Mouse (Mus musculus): Measurements from ENCODE around the gene Tecta. TPM values are rescaled to one million over a fixed set of nuclear protein-coding genes. Genes with fewer than 3 reads are reported as not detected.

Gene Tecta
- 0.04 and 0.14 TPM in 2 replicates for polyA plus RNA-seq (2015; fragmentation: Nextera tagmentation; extraction: Ambion mirVana)

DNA sequence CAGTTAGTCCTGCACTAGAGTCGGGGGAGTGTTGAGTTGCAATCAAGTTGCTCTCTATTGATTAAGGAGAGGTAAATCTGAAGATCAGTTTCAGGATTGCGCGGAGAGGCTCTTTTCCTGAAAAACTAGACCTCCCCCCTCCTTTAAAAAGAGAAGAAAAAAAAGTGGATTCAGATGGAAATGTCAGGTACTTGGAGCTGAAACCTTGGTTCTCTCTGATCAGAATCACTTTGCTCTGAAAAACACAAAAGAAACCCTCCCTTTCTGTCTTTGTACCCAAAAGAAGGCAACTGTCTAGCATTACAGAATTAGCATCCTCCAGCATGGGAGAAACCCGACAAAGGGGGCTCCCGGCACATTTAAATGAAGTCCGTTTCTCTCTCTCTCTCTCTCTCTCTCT lies at the start of gene Tecta:
TSS of gene Tecta (minus strand) at position 101 of the 400 bp plus-strand sequence.
- ATAC-seq (ENCODE audit: low read depth) = no peak
- no peaks in the 10 kb centered on the region for H3K36me3 ChIP-seq (ENCODE audit: control insufficient read depth, insufficient read depth, low read length)
- H3K9ac ChIP-seq (ENCODE audit: low read length) = no peak within 1 kb of the TSS
- no peaks in the 10 kb centered on the region for H3K27me3 ChIP-seq (ENCODE audit: control insufficient read depth, insufficient read depth, low read depth, low read length)
- no peaks in the 10 kb centered on the region for H3K9me3 ChIP-seq (ENCODE audit: control insufficient read depth, low read length)
- no peaks in the 10 kb centered on the region for H3K4me1 ChIP-seq (replicated peaks; ENCODE audit: control insufficient read depth, insufficient read depth, low read length)
- H3K4me2 ChIP-seq (ENCODE audit: low read depth, low read length) = no peak within 1 kb of the TSS
- H3K4me3 ChIP-seq (ENCODE audit: low read length) = no peak within 1 kb of the TSS
- H3K27ac ChIP-seq (ENCODE audit: low read length) = no peak within 1 kb of the TSS
- 66% methylated on average over 6 of the region's 6 CpGs for WGBS

- no peak overlapping the region for H3K27ac ChIP-seq (ENCODE audit: low read length)
- ATAC-seq (ENCODE audit: low read depth) = no peak
These were observed 49.3 kb upstream of the Tecta start for GRCm38 (mm10) chr9:42449043-42449442.

DNA sequence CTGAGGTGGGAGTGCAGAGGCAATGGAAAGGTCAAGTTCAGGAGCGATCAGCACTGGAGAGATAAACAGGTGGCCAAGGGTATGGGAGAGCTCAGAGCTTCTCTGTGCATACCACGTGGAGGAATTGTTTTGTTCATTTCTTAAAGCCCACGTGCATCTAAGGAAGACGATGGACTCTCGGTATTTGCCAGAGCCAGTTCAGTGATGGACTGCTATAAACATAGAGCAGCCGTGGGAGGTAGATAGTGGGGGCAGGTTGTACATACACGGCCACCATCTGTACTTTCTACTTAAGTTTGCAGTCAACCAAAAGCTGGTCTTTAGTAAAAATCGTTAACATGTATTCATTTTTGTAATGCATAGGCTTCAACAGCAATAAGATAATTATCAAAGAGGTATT lies 42.4 kb upstream of the Tecta start:
- Histone ChIP-seq H3K4me3 (ENCODE audit: low read length) (no peak overlapping the region), H3K27ac (ENCODE audit: low read length) (no peak overlapping the region), H3K4me1 (replicated peaks; ENCODE audit: control insufficient read depth, insufficient read depth, low read length) (no peaks in the 10 kb centered on the region), H3K36me3 (ENCODE audit: control insufficient read depth, insufficient read depth, low read length) (peaks cover 15% of the 10 kb centered on the region), H3K4me2 (ENCODE audit: low read depth, low read length) (no peak overlapping the region), H3K27me3 (ENCODE audit: control insufficient read depth, insufficient read depth, low read depth, low read length) (no peaks in the 10 kb centered on the region), H3K9ac (ENCODE audit: low read length) (no peak overlapping the region), H3K9me3 (ENCODE audit: control insufficient read depth, low read length) (no peaks in the 10 kb centered on the region)
- ATAC-seq (ENCODE audit: low read depth) = no peak
- 83% methylated on average over 8 of the region's 8 CpGs for WGBS

More at GRCm38 (mm10) chr9:42449043-42449442, 49.3 kb upstream of the Tecta start:
- Histone ChIP-seq H3K9ac (ENCODE audit: low read length) (no peak overlapping the region), H3K4me2 (ENCODE audit: low read depth, low read length) (no peak overlapping the region), H3K27me3 (ENCODE audit: control insufficient read depth, insufficient read depth, low read depth, low read length) (no peaks in the 10 kb centered on the region), H3K4me1 (replicated peaks; ENCODE audit: control insufficient read depth, insufficient read depth, low read length) (no peaks in the 10 kb centered on the region), H3K36me3 (ENCODE audit: control insufficient read depth, insufficient read depth, low read length) (peaks cover 2% of the 10 kb centered on the region), H3K9me3 (ENCODE audit: control insufficient read depth, low read length) (no peaks in the 10 kb centered on the region), H3K4me3 (ENCODE audit: low read length) (no peak overlapping the region)
- WGBS = 61% methylated on average over 6 of the region's 6 CpGs

- 81% methylated on average over 2 of the region's 2 CpGs for WGBS
- H3K9ac ChIP-seq (ENCODE audit: low read length) = no peak overlapping the region
- H3K27me3 ChIP-seq (ENCODE audit: control insufficient read depth, insufficient read depth, low read depth, low read length) = no peaks in the 10 kb centered on the region
- no peak overlapping the region for H3K27ac ChIP-seq (ENCODE audit: low read length)
- H3K4me3 ChIP-seq (ENCODE audit: low read length) = no peak overlapping the region
- ATAC-seq (ENCODE audit: low read depth) = no peak
- no peaks in the 10 kb centered on the region for H3K9me3 ChIP-seq (ENCODE audit: control insufficient read depth, low read length)
- no peaks in the 10 kb centered on the region for H3K4me1 ChIP-seq (replicated peaks; ENCODE audit: control insufficient read depth, insufficient read depth, low read length)
- H3K4me2 ChIP-seq (ENCODE audit: low read depth, low read length) = no peak overlapping the region
- H3K36me3 ChIP-seq (ENCODE audit: control insufficient read depth, insufficient read depth, low read length) = peaks cover 22% of the 10 kb centered on the region
These were observed 41.5 kb upstream of the Tecta start for GRCm38 (mm10) chr9:42441234-42441633.

- no peak overlapping the region for H3K4me2 ChIP-seq (ENCODE audit: low read depth, low read length)
- no peak overlapping the region for H3K27ac ChIP-seq (ENCODE audit: low read length)
- H3K9ac ChIP-seq (ENCODE audit: low read length) = no peak overlapping the region
- no peaks in the 10 kb centered on the region for H3K27me3 ChIP-seq (ENCODE audit: control insufficient read depth, insufficient read depth, low read depth, low read length)
- no peak for ATAC-seq (ENCODE audit: low read depth)
- H3K9me3 ChIP-seq (ENCODE audit: control insufficient read depth, low read length) = no peaks in the 10 kb centered on the region
- H3K4me3 ChIP-seq (ENCODE audit: low read length) = no peak overlapping the region
- no peaks in the 10 kb centered on the region for H3K4me1 ChIP-seq (replicated peaks; ENCODE audit: control insufficient read depth, insufficient read depth, low read length)
- WGBS = 53% methylated on average over 4 of the region's 4 CpGs
- H3K36me3 ChIP-seq (ENCODE audit: control insufficient read depth, insufficient read depth, low read length) = peaks cover 20% of the 10 kb centered on the region
These were observed 39.7 kb upstream of the Tecta start for GRCm38 (mm10) chr9:42439446-42439845.

DNA sequence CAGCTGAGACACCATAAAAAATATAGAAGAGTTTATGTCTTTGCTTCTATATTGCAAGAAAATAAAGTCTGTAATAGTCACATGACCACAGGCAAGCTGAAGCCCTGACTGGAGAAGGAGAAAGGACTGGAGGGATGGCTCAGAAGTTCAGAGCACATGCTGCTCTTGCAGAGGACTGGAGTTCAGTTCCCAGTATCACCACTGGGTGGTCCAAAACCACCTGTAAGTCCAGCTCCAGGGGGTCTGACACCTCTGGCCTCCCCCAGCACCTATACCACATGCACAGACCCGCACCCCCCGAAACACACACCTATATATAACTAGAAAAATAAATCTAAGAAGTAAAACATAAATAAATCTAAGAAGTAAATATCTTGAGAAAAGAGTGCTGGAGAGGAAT lies 32.4 kb upstream of the Tecta start:
- Histone ChIP-seq H3K4me3 (ENCODE audit: low read length) (no peak overlapping the region), H3K9me3 (ENCODE audit: control insufficient read depth, low read length) (no peaks in the 10 kb centered on the region), H3K27ac (ENCODE audit: low read length) (no peak overlapping the region), H3K4me1 (replicated peaks; ENCODE audit: control insufficient read depth, insufficient read depth, low read length) (no peaks in the 10 kb centered on the region), H3K36me3 (ENCODE audit: control insufficient read depth, insufficient read depth, low read length) (peaks cover 15% of the 10 kb centered on the region), H3K27me3 (ENCODE audit: control insufficient read depth, insufficient read depth, low read depth, low read length) (no peaks in the 10 kb centered on the region), H3K4me2 (ENCODE audit: low read depth, low read length) (no peak overlapping the region), H3K9ac (ENCODE audit: low read length) (no peak overlapping the region)
- ATAC-seq (ENCODE audit: low read depth) = no peak
- WGBS = 86% methylated on average over 2 of the region's 2 CpGs

DNA sequence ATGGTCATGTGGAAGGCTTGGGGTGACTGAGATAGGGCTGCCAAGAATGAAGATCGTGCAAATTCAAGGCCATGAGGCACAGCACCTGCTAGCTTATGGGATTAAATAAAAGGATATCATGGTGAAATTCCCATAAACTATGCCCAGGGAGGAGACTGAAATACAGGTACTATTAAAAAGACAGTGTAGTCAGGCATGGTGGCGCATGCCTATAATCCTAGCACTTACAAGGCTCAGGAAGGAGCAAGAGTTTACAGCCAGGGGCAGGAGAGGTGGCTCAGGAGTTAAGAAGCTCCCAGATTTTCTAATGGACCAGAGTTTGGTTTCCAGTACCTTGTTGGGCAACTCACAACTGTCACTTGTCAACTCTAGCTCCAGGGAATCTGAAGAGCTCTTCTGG lies 31.9 kb upstream of the Tecta start:
- Histone ChIP-seq H3K9ac (ENCODE audit: low read length) (no peak overlapping the region), H3K4me1 (replicated peaks; ENCODE audit: control insufficient read depth, insufficient read depth, low read length) (0 out of 2 replicates have a peak, but pooled peaks cover under 1% of the 10 kb centered on the region), H3K4me3 (ENCODE audit: low read length) (no peak overlapping the region), H3K27ac (ENCODE audit: low read length) (no peak overlapping the region), H3K4me2 (ENCODE audit: low read depth, low read length) (no peak overlapping the region), H3K9me3 (ENCODE audit: control insufficient read depth, low read length) (no peaks in the 10 kb centered on the region), H3K36me3 (ENCODE audit: control insufficient read depth, insufficient read depth, low read length) (peaks cover 10% of the 10 kb centered on the region), H3K27me3 (ENCODE audit: control insufficient read depth, insufficient read depth, low read depth, low read length) (no peaks in the 10 kb centered on the region)
- WGBS = 86% methylated on average over 2 of the region's 2 CpGs
- no peak for ATAC-seq (ENCODE audit: low read depth)

GRCm38 (mm10) chr9:42428060-42428924 lies 28.6 kb upstream of the Tecta start:
- Histone ChIP-seq H3K36me3 (ENCODE audit: control insufficient read depth, insufficient read depth, low read length) (peaks cover 7% of the 10 kb centered on the region; the same call in 1 of the 2 replicates), H3K4me2 (ENCODE audit: low read depth, low read length) (no peak overlapping the region), H3K27ac (ENCODE audit: low read length) (peak overlapping the region; percentile 3; the same call in 1 of the 2 replicates), H3K4me1 (replicated peaks; ENCODE audit: control insufficient read depth, insufficient read depth, low read length) (0 out of 2 replicates have a peak, but pooled peaks cover 2% of the 10 kb centered on the region), H3K9ac (ENCODE audit: low read length) (no peak overlapping the region), H3K27me3 (ENCODE audit: control insufficient read depth, insufficient read depth, low read depth, low read length) (no peaks in the 10 kb centered on the region), H3K9me3 (ENCODE audit: control insufficient read depth, low read length) (no peaks in the 10 kb centered on the region), H3K4me3 (ENCODE audit: low read length) (no peak overlapping the region)
- peak; percentile 82 for ATAC-seq (ENCODE audit: low read depth)
- 53% methylated on average over 12 of the region's 12 CpGs for WGBS

- Histone ChIP-seq H3K36me3 (ENCODE audit: control insufficient read depth, insufficient read depth, low read length) (peaks cover 7% of the 10 kb centered on the region; the same call in 1 of the 2 replicates), H3K4me3 (ENCODE audit: low read length) (no peak overlapping the region), H3K27ac (ENCODE audit: low read length) (no peak overlapping the region), H3K9me3 (ENCODE audit: control insufficient read depth, low read length) (no peaks in the 10 kb centered on the region), H3K27me3 (ENCODE audit: control insufficient read depth, insufficient read depth, low read depth, low read length) (no peaks in the 10 kb centered on the region), H3K4me1 (replicated peaks; ENCODE audit: control insufficient read depth, insufficient read depth, low read length) (0 out of 2 replicates have a peak, but pooled peaks cover 2% of the 10 kb centered on the region), H3K4me2 (ENCODE audit: low read depth, low read length) (no peak overlapping the region), H3K9ac (ENCODE audit: low read length) (no peak overlapping the region)
- ATAC-seq (ENCODE audit: low read depth) = no peak
- 56% methylated on average over 10 of the region's 10 CpGs for WGBS
These were observed 27.1 kb upstream of the Tecta start for GRCm38 (mm10) chr9:42426661-42427358.

All from lung, embryonic 16.5 days (tissue).